Mouse (Mus musculus) bone marrow, adult 2 months (tissue): ENCODE results near the gene Cyp2g1.

Source experiments
- CTCF ChIP-seq: fragments of 200-500 bp; IDR thresholded peaks from 2 replicates; pipeline ENCODE4 v1.5.1; 2011; ENCODE audit warnings: low read length, control low read depth; ENCODE audit not compliant: control insufficient read depth, insufficient read depth
- POLR2A ChIP-seq: fragments of 200-500 bp; IDR thresholded peaks from 2 replicates; pipeline ENCODE4 v1.6.1; 2011; ENCODE audit warnings: low read depth, mild to moderate bottlenecking, control low read depth, low read length, borderline replicate concordance; ENCODE audit not compliant: control insufficient read depth

DNA sequence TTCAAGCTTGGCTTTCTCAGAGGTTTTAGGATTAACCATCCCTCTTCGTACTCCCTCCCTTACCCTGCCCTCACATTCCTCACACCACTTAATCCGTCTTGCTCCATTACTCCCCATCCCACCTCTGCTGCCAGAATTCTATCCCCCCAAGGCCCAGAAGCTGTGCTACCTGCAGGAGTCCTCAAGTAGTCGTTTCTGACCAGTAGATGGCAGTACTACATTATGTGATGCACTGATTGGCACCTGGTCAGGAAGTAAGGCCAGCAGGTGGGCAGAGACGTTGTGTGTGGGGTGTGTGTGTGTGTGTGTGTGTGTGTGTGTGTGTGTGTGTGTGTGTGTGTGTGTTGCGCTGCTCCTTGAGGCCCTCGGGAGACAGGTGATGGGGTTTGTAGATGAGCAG, 32.8 kb upstream of the Cyp2g1 start:
- TF ChIP-seq CTCF (no peak), POLR2A (no peak)
